In genomic region chr2:59562696-59563095, GRCm38 (mm10) we compare ENCODE assay signal across 12 mouse cellular contexts. TPM values are rescaled to one million over a fixed set of nuclear protein-coding genes. Genes with fewer than 3 reads are reported as not detected.
DNase-seq lines count a peak whose midpoint lies in the region; ATAC-seq and TF ChIP-seq lines count a peak whose summit lies in the region.
"Had no signal": no experiment of that assay in that cellular context is flagged by ENCODE, and none has a peak within 500 bp of the region (broad histone marks: within the 10 kb centered on the region; RNA-seq: fewer than 3 reads in every experiment).

No protein-coding gene starts in this region.

- peaks cover 25% of the 10 kb centered on the region for H3K4me1 ChIP-seq in embryonic facial prominence, embryonic 10.5 days
- H3K4me1 ChIP-seq in midbrain, postnatal 0 days (ENCODE audit: insufficient read depth, low read length): no peaks in the 10 kb centered on the region
- H3K4me1 ChIP-seq: liver, embryonic 13.5 days had no signal

- no peak for ATAC-seq in midbrain, postnatal 0 days (ENCODE audit: low FRiP score)
- ATAC-seq in activated CD4-positive, CD25-positive, alpha-beta regulatory T cell, adult 4 months: no peak

- no peak for TF ChIP-seq CTCF in midbrain, postnatal 0 days (IDR thresholded peaks at IDR 0.05)

- no peak overlapping the region for H3K9ac ChIP-seq in midbrain, postnatal 0 days (replicated peaks; ENCODE audit: low read length, poor library complexity, severe bottlenecking)
- H3K9ac ChIP-seq: liver, embryonic 13.5 days had no signal

- H3K36me3 ChIP-seq in embryonic facial prominence, embryonic 10.5 days (replicated peaks): no peaks in the 10 kb centered on the region
- H3K36me3 ChIP-seq in midbrain, postnatal 0 days (ENCODE audit: insufficient read depth, low read length): no peaks in the 10 kb centered on the region
- H3K36me3 ChIP-seq: liver, embryonic 13.5 days had no signal

- intact Hi-C loops in left cerebral cortex, postnatal 14 days (cut with DNase I): no loop called here

- WGBS in embryonic facial prominence, embryonic 10.5 days: 22% methylated on average over 5 of the region's 5 CpGs
- 29% methylated on average over 5 of the region's 5 CpGs for WGBS in midbrain, postnatal 0 days

- peak; percentile 76 for DNase-seq in heart, adult 11 months
- DNase-seq in heart, adult 18-20 months: no peak
- peak; percentile 76 for DNase-seq in embryonic facial prominence, embryonic 10.5 days (ENCODE audit: low spot score)
- DNase-seq in hindlimb bud, embryonic 11.5 days (ENCODE audit: extremely low spot score, low read depth, low spot score): peak; percentile 98
- peak; percentile 29 for DNase-seq in midbrain, postnatal 0 days (ENCODE audit: low spot score)
- DNase-seq in retina, embryonic 14.5 days (ENCODE audit: low spot score): no peak
- DNase-seq in left cerebral cortex, postnatal 14 days (ENCODE audit: low spot score in 2 of 2): no peak
- DNase-seq: cerebellum, adult 18-20 months; gastrocnemius, adult 2 months; heart, postnatal 36 days; liver, embryonic 13.5 days had no signal

- peak overlapping the region; percentile 32 for H3K27ac ChIP-seq in embryonic facial prominence, embryonic 10.5 days (replicated peaks)
- no peak overlapping the region for H3K27ac ChIP-seq in midbrain, postnatal 0 days (ENCODE audit: low read depth, low read length)
- H3K27ac ChIP-seq: gastrocnemius, adult 2 months; liver, embryonic 13.5 days had no signal

- peaks cover 7% of the 10 kb centered on the region; the same call in 1 of the 2 replicates for H3K9me3 ChIP-seq in embryonic facial prominence, embryonic 10.5 days
- no peaks in the 10 kb centered on the region for H3K9me3 ChIP-seq in midbrain, postnatal 0 days (ENCODE audit: low read length)
- H3K9me3 ChIP-seq: liver, embryonic 13.5 days had no signal

- 0 out of 2 replicates have a peak overlapping the region, but pooled peaks have one; percentile 16 for H3K4me3 ChIP-seq in embryonic facial prominence, embryonic 10.5 days
- H3K4me3 ChIP-seq in midbrain, postnatal 0 days (ENCODE audit: low read depth, low read length): no peak overlapping the region
- H3K4me3 ChIP-seq: gastrocnemius, adult 2 months; liver, embryonic 13.5 days had no signal

- H3K27me3 ChIP-seq in embryonic facial prominence, embryonic 10.5 days (replicated peaks; ENCODE audit: low read depth, poor library complexity, severe bottlenecking): no peaks in the 10 kb centered on the region
- H3K27me3 ChIP-seq in midbrain, postnatal 0 days (ENCODE audit: insufficient read depth, low read length): no peaks in the 10 kb centered on the region
- H3K27me3 ChIP-seq: liver, embryonic 13.5 days had no signal

- H3K4me2 ChIP-seq in midbrain, postnatal 0 days (ENCODE audit: low read depth, low read length, poor library complexity, severe bottlenecking): no peak overlapping the region
- H3K4me2 ChIP-seq: liver, embryonic 13.5 days had no signal

RNA-seq across cellular contexts. Expression of gene Tanc1, which starts 49.1 kb away (rescaled TPM):
- 10 to 100 TPM; 31.5 to 34.4 TPM for total RNA-seq in heart, adult 18-20 months (2021)
- polyA plus RNA-seq in embryonic facial prominence, embryonic 10.5 days (2016; fragmentation: Nextera tagmentation; extraction: Ambion mirVana): 34.9 and 41.2 TPM in 2 replicates
- 7.3 and 8.0 TPM in 2 replicates for total RNA-seq in midbrain, postnatal 0 days (2014; rRNA removed)
- 2.3 and 2.7 TPM in 2 replicates for polyA plus RNA-seq in midbrain, postnatal 0 days (2015; fragmentation: Nextera tagmentation; extraction: Ambion mirVana)
- 1 to 10 TPM; 7.2 to 8.7 TPM for polyA plus RNA-seq in activated CD4-positive, CD25-positive, alpha-beta regulatory T cell, adult 4 months (2017; shearing (Covaris generic))
- 10 to 100 TPM; 13.0 to 14.9 TPM for total RNA-seq in left cerebral cortex, postnatal 14 days (2021)

Comparison
In these comparisons a context has a peak if more than half of its experiments do, and no peak if none do; other contexts are left out.
1. DNase-seq: peak in heart, adult 11 months (single experiment), embryonic facial prominence, embryonic 10.5 days (single experiment), hindlimb bud, embryonic 11.5 days (single experiment) and midbrain, postnatal 0 days (single experiment); none in heart, adult 18-20 months (0 of 2), retina, embryonic 14.5 days (single experiment) and left cerebral cortex, postnatal 14 days (0 of 2).